Mouse (Mus musculus) lung, postnatal 0 days (tissue): ENCODE data around the gene Gm10490.
"Not testable (repeated sequence)": the region's sequence is repeated elsewhere in the genome, so short reads cannot be mapped to it uniquely, and the experiment has no call there.

ENCODE experiments used
- CTCF ChIP-seq: IDR thresholded peaks from 2 replicates; pipeline ENCODE4 v1.5.1; 2016; ENCODE audit warnings: antibody characterized with exemption, mild to moderate bottlenecking
- EP300 ChIP-seq: IDR thresholded peaks from 2 replicates; pipeline ENCODE4 v1.6.1; 2016; ENCODE audit warnings: antibody characterized with exemption, mild to moderate bottlenecking, control low read depth

GRCm38 (mm10) chrX:7909242-7909641, at the start of gene Gm10490:
- TF ChIP-seq CTCF, EP300: not testable (repeated sequence)
